Mouse (Mus musculus) layer of hippocampus, postnatal 10 days (tissue): ENCODE measurements around the gene Syt10. TPM values are rescaled to one million over a fixed set of nuclear protein-coding genes. Genes with fewer than 3 reads are reported as not detected.
A peak's percentile ranks its signal among the peaks of the same experiment; 100 is the strongest.
"Not testable (repeated sequence)": the region's sequence is repeated elsewhere in the genome, so short reads cannot be mapped to it uniquely, and the experiment has no call there.

Experiments
- DNase-seq, 2 experiments: peaks; one replicate each; pipeline ENCODE4 v3.0.0; 2021; ENCODE audit warnings: low spot score in 2 of 2
- long read RNA-seq: library from polyadenylated mRNA; stranded (forward); transcript quantifications from one replicate; pipeline ENCODE4 v2.0.0, GENCODE M21; 2023
- microRNA-seq, 2 experiments: library from miRNA; unstranded; fragments of <30 nt; microRNA quantifications; one replicate each; pipeline ENCODE4 v1.2.0; 2021
- total RNA-seq, 2 experiments: library from RNA; stranded (reverse); gene quantifications; 2 replicates each; pipeline ENCODE4 v1.2.3; 2021

Syt10 gene
- total RNA-seq: 1 to 10 TPM; 7.4 to 7.6 TPM
- long read RNA-seq: 0 reads

DNA sequence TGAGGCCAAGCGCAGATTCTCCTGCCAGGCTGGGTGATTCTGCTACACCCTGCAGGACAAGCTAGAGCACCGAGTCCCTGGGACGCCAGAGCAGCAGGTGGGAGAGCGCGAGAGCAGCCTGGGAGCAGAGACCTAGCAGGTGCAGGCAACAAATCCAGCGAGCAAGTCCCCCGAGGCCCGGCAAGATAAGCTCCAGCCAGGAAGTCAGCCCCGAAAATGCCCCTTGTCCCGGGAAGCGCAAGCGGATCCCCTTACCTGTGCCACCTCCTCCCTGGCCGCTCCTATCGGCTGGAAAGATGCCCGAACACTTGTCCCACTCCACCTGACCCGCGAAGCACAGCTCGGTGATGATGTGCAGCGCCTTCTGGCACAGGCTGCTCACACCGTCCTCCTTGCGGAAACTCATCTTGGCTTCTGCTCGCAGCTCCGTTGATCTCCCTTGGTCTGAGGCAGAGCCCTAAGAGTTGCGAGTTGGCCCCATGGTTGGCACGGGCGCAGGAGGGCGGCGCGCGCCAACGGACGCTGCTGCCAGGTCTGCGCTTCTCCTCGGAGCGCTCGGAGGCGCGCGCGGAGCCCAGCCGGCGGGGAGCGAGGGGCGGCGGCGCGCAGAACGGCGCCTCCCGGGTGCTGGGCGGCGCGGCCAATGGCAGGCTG, at the start of gene Syt10:
TSS of gene Syt10 (minus strand) at position 497 of the 654 bp plus-strand sequence.
- DNase-seq: peak; percentile 60 to 72

- DNase-seq: no peak
Observed at GRCm38 (mm10) chr15:89883799-89884198, 42.1 kb upstream of the Syt10 start.

DNA sequence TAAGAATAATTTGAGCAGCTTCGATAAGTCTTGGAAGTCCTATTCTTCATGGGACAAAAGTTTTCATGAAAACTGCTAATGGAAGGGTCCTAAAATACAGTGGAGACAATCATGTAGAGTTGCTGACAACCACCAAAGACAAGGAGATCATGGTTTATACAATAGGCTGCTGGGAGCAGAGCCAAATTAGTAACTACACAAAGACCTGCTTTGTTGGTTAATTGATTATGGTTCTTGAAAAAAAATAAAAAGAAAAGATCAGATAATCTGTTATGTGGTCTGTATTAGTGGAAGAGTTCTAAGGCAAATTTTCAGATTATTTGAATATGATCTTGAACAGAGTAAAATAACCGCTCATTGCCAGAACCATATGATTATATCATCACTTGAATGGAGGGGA, 37.3 kb upstream of the Syt10 start:
- no peak for DNase-seq

GRCm38 (mm10) chr15:89816098-89816497, 25.6 kb downstream of the Syt10 start:
- no peak for DNase-seq

GRCm38 (mm10) chr15:89804478-89804877, 37.2 kb downstream of the Syt10 start:
- DNase-seq: no peak

DNA sequence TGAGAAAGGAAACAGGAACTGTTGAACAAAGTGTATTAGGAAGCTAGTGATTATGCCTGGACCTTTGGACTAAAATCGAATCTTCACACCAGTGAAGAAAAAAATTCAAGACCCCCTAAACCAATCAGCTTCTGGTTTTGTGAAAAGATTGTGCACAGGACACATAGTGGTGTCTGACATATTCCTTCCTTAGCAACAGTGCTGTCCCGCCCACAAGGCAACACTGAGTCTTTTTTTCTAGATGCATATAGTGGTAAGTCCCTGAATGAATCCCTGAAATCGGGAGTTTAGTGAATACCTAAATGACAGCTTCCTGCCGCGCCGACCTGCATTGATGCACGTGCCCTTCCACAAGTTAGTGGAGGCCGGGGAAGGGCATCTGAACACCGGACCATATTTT, 61.7 kb downstream of the Syt10 start:
- DNase-seq: no peak

GRCm38 (mm10) chr15:89766016-89766415, 75.6 kb downstream of the Syt10 start:
- not testable (repeated sequence) for DNase-seq

GRCm38 (mm10) chr15:89733611-89734010, 108.0 kb downstream of the Syt10 start:
- DNase-seq: no peak

Small RNAs within 50 kb of the gene (microRNA-seq; reads per million reads assigned to microRNA genes)
- gene Gm24643: 0 reads per million in 2 experiments

Other genes starting within 250 kb of the Syt10 start
- 10 to 100 TPM; 31.4 to 36.3 TPM for gene Rabl2, start 249.9 kb downstream of the Syt10 start, total RNA-seq